Mouse (Mus musculus): ENCODE results near the gene Eya3. TPM values are rescaled to one million over a fixed set of nuclear protein-coding genes. Genes with fewer than 3 reads are reported as not detected.
"Not testable (repeated sequence)": the region's sequence is repeated elsewhere in the genome, so short reads cannot be mapped to it uniquely, and the experiment has no call there.

Gene Eya3
- total and polyA plus RNA-seq, 2 experiments: 6.8 to 9.2 TPM

DNA sequence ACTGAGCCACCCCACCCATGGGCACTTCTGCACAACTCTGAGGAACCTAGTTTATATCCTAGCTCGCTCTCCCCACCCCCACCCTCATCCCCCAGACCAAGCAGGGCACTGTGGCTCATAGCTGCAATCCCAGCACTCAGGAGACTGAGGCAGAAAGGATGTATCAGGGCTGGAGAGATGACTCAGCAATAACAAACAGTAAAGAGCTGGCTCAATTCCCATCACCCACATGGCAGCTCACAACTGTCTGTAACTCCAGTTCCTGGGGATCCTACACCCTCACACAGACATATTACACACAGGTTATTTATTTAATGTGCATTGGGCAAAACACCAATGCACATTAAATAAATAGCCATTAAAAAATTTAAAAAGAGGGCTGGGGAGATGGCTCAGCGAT lies 96.6 kb downstream of the Eya3 start:
- DNase-seq (ENCODE audit: extremely low read depth, low read depth, low spot score): no peak
- WGBS: 73% methylated on average over 2 of the region's 2 CpGs
- TF ChIP-seq CTCF (IDR thresholded peaks at IDR 0.05; ENCODE audit: low read depth, low read length) (no peak), POLR2A (IDR thresholded peaks at IDR 0.05; ENCODE audit: extremely low read depth, insufficient read depth, low read length) (no peak)
- Histone ChIP-seq H3K9ac (ENCODE audit: low read depth, low read length) (no peak overlapping the region), H3K79me2 (ENCODE audit: control insufficient read depth, insufficient read depth, low read length) (no peaks in the 10 kb centered on the region), H3K27ac (replicated peaks; ENCODE audit: insufficient read depth, low read depth, low read length) (no peak overlapping the region), H3K36me3 (ENCODE audit: control insufficient read depth, insufficient read depth, low read length) (no peaks in the 10 kb centered on the region), H3K4me1 (ENCODE audit: control insufficient read depth, insufficient read depth, low read length) (peaks cover 8% of the 10 kb centered on the region; the same call in 1 of the 2 replicates), H3K27me3 (ENCODE audit: control insufficient read depth, insufficient read depth, low read length) (no peaks in the 10 kb centered on the region), H3K4me3 (ENCODE audit: insufficient read depth, low read depth, low read length) (no peak overlapping the region)

DNA sequence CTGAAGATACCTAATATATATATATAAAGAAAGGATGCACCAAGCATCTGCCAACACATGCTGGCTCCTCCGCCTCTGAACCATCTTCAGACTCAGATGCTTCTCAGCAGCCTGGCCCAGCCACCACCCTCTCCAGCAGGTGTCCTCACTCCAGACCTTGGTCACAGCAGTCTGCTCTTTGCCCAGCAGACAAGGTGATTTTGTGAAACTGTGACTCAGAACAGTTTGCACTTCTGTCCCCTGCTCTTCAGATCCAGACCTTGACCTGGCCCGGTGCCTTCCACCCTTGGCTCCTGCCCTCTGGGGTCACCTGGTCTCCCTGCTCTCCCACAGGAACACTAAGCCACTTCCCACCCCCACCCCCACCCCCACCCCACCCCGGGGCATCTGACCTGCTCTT lies 97.1 kb downstream of the Eya3 start:
- TF ChIP-seq CTCF (IDR thresholded peaks at IDR 0.05; ENCODE audit: low read depth, low read length) (peak; percentile 67), POLR2A (IDR thresholded peaks at IDR 0.05; ENCODE audit: extremely low read depth, insufficient read depth, low read length) (no peak)
- 43% methylated on average over 3 of the region's 3 CpGs for WGBS
- Histone ChIP-seq H3K79me2 (ENCODE audit: control insufficient read depth, insufficient read depth, low read length) (no peaks in the 10 kb centered on the region), H3K4me1 (ENCODE audit: control insufficient read depth, insufficient read depth, low read length) (peaks cover 8% of the 10 kb centered on the region; the same call in 1 of the 2 replicates), H3K9ac (ENCODE audit: low read depth, low read length) (no peak overlapping the region), H3K4me3 (ENCODE audit: insufficient read depth, low read depth, low read length) (no peak overlapping the region), H3K27me3 (ENCODE audit: control insufficient read depth, insufficient read depth, low read length) (no peaks in the 10 kb centered on the region), H3K27ac (replicated peaks; ENCODE audit: insufficient read depth, low read depth, low read length) (no peak overlapping the region), H3K36me3 (ENCODE audit: control insufficient read depth, insufficient read depth, low read length) (no peaks in the 10 kb centered on the region)
- peak; percentile 82 for DNase-seq (ENCODE audit: extremely low read depth, low read depth, low spot score)

GRCm38 (mm10) chr4:132737154-132737553 lies 98.4 kb downstream of the Eya3 start:
- H3K4me1 ChIP-seq (ENCODE audit: control insufficient read depth, insufficient read depth, low read length); DNase-seq (ENCODE audit: extremely low read depth, low read depth, low spot score); H3K9ac ChIP-seq (ENCODE audit: low read depth, low read length); H3K4me3 ChIP-seq (ENCODE audit: insufficient read depth, low read depth, low read length); H3K79me2 ChIP-seq (ENCODE audit: control insufficient read depth, insufficient read depth, low read length); H3K27me3 ChIP-seq (ENCODE audit: control insufficient read depth, insufficient read depth, low read length); H3K27ac ChIP-seq (replicated peaks; ENCODE audit: insufficient read depth, low read depth, low read length); H3K36me3 ChIP-seq (ENCODE audit: control insufficient read depth, insufficient read depth, low read length): not testable (repeated sequence)
- 95% methylated on average over 9 of the region's 9 CpGs for WGBS

- Histone ChIP-seq H3K79me2 (ENCODE audit: control insufficient read depth, insufficient read depth, low read length) (no peaks in the 10 kb centered on the region), H3K9ac (ENCODE audit: low read depth, low read length) (no peak overlapping the region), H3K4me3 (ENCODE audit: insufficient read depth, low read depth, low read length) (no peak overlapping the region), H3K4me1 (ENCODE audit: control insufficient read depth, insufficient read depth, low read length) (no peaks in the 10 kb centered on the region), H3K27ac (replicated peaks; ENCODE audit: insufficient read depth, low read depth, low read length) (no peak overlapping the region), H3K27me3 (ENCODE audit: control insufficient read depth, insufficient read depth, low read length) (no peaks in the 10 kb centered on the region), H3K36me3 (ENCODE audit: control insufficient read depth, insufficient read depth, low read length) (no peaks in the 10 kb centered on the region)
- TF ChIP-seq CTCF (IDR thresholded peaks at IDR 0.05; ENCODE audit: low read depth, low read length) (no peak), POLR2A (IDR thresholded peaks at IDR 0.05; ENCODE audit: extremely low read depth, insufficient read depth, low read length) (no peak)
- DNase-seq (ENCODE audit: extremely low read depth, low read depth, low spot score): no peak
- WGBS: 93% methylated on average over 7 of the region's 7 CpGs
Measured at GRCm38 (mm10) chr4:132741491-132741890, 102.7 kb downstream of the Eya3 start.

- no peak overlapping the region for H3K4me3 ChIP-seq (ENCODE audit: insufficient read depth, low read depth, low read length)
- no peaks in the 10 kb centered on the region for H3K27me3 ChIP-seq (ENCODE audit: control insufficient read depth, insufficient read depth, low read length)
- H3K4me1 ChIP-seq (ENCODE audit: control insufficient read depth, insufficient read depth, low read length): peaks cover 6% of the 10 kb centered on the region; the same call in 1 of the 2 replicates
- no peak for TF ChIP-seq POLR2A (IDR thresholded peaks at IDR 0.05; ENCODE audit: extremely low read depth, insufficient read depth, low read length)
- TF ChIP-seq CTCF (IDR thresholded peaks at IDR 0.05; ENCODE audit: low read depth, low read length): no peak
- H3K9ac ChIP-seq (ENCODE audit: low read depth, low read length): no peak overlapping the region
- no peak overlapping the region for H3K27ac ChIP-seq (replicated peaks; ENCODE audit: insufficient read depth, low read depth, low read length)
- 78% methylated on average over 11 of the region's 11 CpGs for WGBS
- DNase-seq (ENCODE audit: extremely low read depth, low read depth, low spot score): no peak
- H3K36me3 ChIP-seq (ENCODE audit: control insufficient read depth, insufficient read depth, low read length): no peaks in the 10 kb centered on the region
- H3K79me2 ChIP-seq (ENCODE audit: control insufficient read depth, insufficient read depth, low read length): no peaks in the 10 kb centered on the region
Measured at GRCm38 (mm10) chr4:132743992-132744911, 105.5 kb downstream of the Eya3 start.

GRCm38 (mm10) chr4:132746911-132747517 lies 108.2 kb downstream of the Eya3 start:
- no peak overlapping the region for H3K9ac ChIP-seq (ENCODE audit: low read depth, low read length)

More at GRCm38 (mm10) chr4:132746911-132747517, 108.2 kb downstream of the Eya3 start:
- 84% methylated on average over 9 of the region's 9 CpGs for WGBS
- Histone ChIP-seq H3K4me1 (ENCODE audit: control insufficient read depth, insufficient read depth, low read length) (peaks cover 6% of the 10 kb centered on the region; the same call in 1 of the 2 replicates), H3K36me3 (ENCODE audit: control insufficient read depth, insufficient read depth, low read length) (no peaks in the 10 kb centered on the region), H3K79me2 (ENCODE audit: control insufficient read depth, insufficient read depth, low read length) (no peaks in the 10 kb centered on the region), H3K4me3 (ENCODE audit: insufficient read depth, low read depth, low read length) (no peak overlapping the region), H3K27me3 (ENCODE audit: control insufficient read depth, insufficient read depth, low read length) (no peaks in the 10 kb centered on the region), H3K27ac (replicated peaks; ENCODE audit: insufficient read depth, low read depth, low read length) (peak overlapping the region; percentile 25)
- TF ChIP-seq POLR2A (IDR thresholded peaks at IDR 0.05; ENCODE audit: extremely low read depth, insufficient read depth, low read length) (no peak), CTCF (IDR thresholded peaks at IDR 0.05; ENCODE audit: low read depth, low read length) (no peak)
- DNase-seq (ENCODE audit: extremely low read depth, low read depth, low spot score): no peak
